Mouse (Mus musculus): ENCODE measurements around the gene Gm5136.

DNA sequence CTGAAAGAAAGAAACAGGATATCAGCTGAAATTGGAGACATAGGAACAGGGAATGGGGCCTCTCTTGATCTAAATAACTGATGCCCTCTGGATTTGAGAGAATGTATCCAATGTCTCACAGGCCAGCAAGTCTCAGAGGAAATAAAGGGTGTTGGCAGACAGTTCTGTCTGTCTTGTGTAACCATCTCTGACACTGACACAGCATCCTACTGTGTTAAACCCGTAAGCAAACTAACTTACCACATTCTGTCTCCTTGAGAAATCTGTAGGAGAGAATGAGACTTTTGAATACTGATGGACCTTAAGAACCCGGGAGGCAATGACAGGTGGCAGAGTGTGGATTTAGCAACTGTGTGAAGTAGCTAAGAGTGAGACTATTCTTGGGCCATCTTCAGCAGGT lies 41.7 kb downstream of the Gm5136 start:
- TF ChIP-seq CTCF (IDR thresholded peaks at IDR 0.05; ENCODE audit: insufficient read depth, low read length) (no peak), POLR2A (IDR thresholded peaks at IDR 0.05; ENCODE audit: borderline replicate concordance, extremely low read depth, low read depth, low read length) (no peak)
